Mouse (Mus musculus) heart, embryonic 10.5 days (tissue): ENCODE data around the gene Palld. TPM values are rescaled to one million over a fixed set of nuclear protein-coding genes. Genes with fewer than 3 reads are reported as not detected.

Experiments used
- DNase-seq: peaks from one replicate; pipeline ENCODE4 v3.0.0-alpha.2; 2017; ENCODE audit warnings: low spot score
- H3K27ac ChIP-seq: fragments of 300-500 bp; sonication (generic); 2 replicates; pipeline ENCODE4 v1.5.1; 2016; ENCODE audit warnings: mild to moderate bottlenecking
- H3K27me3 ChIP-seq: fragments of 300-500 bp; sonication (generic); 2 replicates; pipeline ENCODE4 v1.6.1; 2016; ENCODE audit warnings: mild to moderate bottlenecking; ENCODE audit not compliant: poor library complexity, insufficient read depth, severe bottlenecking
- H3K36me3 ChIP-seq: fragments of 300-500 bp; sonication (generic); 2 replicates; pipeline ENCODE4 v1.6.1; 2016; ENCODE audit warnings: mild to moderate bottlenecking, moderate library complexity
- H3K4me1 ChIP-seq: fragments of 300-500 bp; sonication (generic); 2 replicates; pipeline ENCODE4 v1.6.1; 2016; ENCODE audit warnings: mild to moderate bottlenecking
- H3K4me3 ChIP-seq: fragments of 300-500 bp; sonication (generic); 2 replicates; pipeline ENCODE4 v1.5.1; 2016; ENCODE audit warnings: mild to moderate bottlenecking, moderate library complexity
- H3K9me3 ChIP-seq: fragments of 300-500 bp; sonication (generic); 2 replicates; pipeline ENCODE4 v1.6.1; 2016; ENCODE audit warnings: mild to moderate bottlenecking, moderate library complexity
- WGBS: fragments of 180-500 bp; shearing (Covaris S2); methylation state at CpG from one replicate; pipeline ENCODE4 v1.1.7; 2016; 5-methylcytosine and 5-hydroxymethylcytosine counted together
- polyA plus RNA-seq: library from polyadenylated mRNA; unstranded; fragments of >200 nt; fragmentation: Nextera tagmentation; extraction: Ambion mirVana; gene quantifications from 2 replicates; pipeline ENCODE4 v1.2.1, GENCODE M21; 2016

Gene Palld
- polyA plus RNA-seq, 1 experiment from 2014 or later: 167 TPM

- DNase-seq: no peak
- 81% methylated on average over 4 of the region's 4 CpGs for WGBS
- H3K9me3 ChIP-seq: no peaks in the 10 kb centered on the region
- H3K27me3 ChIP-seq: no peaks in the 10 kb centered on the region
- H3K36me3 ChIP-seq: peaks cover 41% of the 10 kb centered on the region
- H3K4me1 ChIP-seq: peaks cover 28% of the 10 kb centered on the region
- H3K27ac ChIP-seq: no peak overlapping the region
- no peak overlapping the region for H3K4me3 ChIP-seq
Measured at GRCm38 (mm10) chr8:61684280-61684939, 218.1 kb downstream of the Palld start.

GRCm38 (mm10) chr8:61682902-61683301 lies 219.6 kb downstream of the Palld start:
- H3K27ac ChIP-seq: no peak overlapping the region
- H3K27me3 ChIP-seq: no peaks in the 10 kb centered on the region
- DNase-seq: no peak
- 27% methylated on average over 2 of the region's 2 CpGs for WGBS
- H3K4me1 ChIP-seq: peaks cover 28% of the 10 kb centered on the region
- peaks cover 43% of the 10 kb centered on the region for H3K36me3 ChIP-seq
- H3K4me3 ChIP-seq: no peak overlapping the region
- H3K9me3 ChIP-seq: no peaks in the 10 kb centered on the region

GRCm38 (mm10) chr8:61681217-61681616 lies 221.3 kb downstream of the Palld start:
- no peaks in the 10 kb centered on the region for H3K27me3 ChIP-seq
- no peak for DNase-seq
- 24% methylated on average over 3 of the region's 3 CpGs for WGBS
- H3K4me3 ChIP-seq: no peak overlapping the region
- peaks cover 34% of the 10 kb centered on the region for H3K4me1 ChIP-seq
- peaks cover 38% of the 10 kb centered on the region for H3K36me3 ChIP-seq
- H3K9me3 ChIP-seq: no peaks in the 10 kb centered on the region
- H3K27ac ChIP-seq: 0 out of 2 replicates have a peak overlapping the region, but pooled peaks have one; percentile 59

GRCm38 (mm10) chr8:61677227-61677626 lies 225.3 kb downstream of the Palld start:
- no peaks in the 10 kb centered on the region for H3K9me3 ChIP-seq
- no peak overlapping the region for H3K27ac ChIP-seq
- H3K4me3 ChIP-seq: no peak overlapping the region
- H3K4me1 ChIP-seq: peaks cover 36% of the 10 kb centered on the region
- no peak for DNase-seq
- 72% methylated on average over 5 of the region's 5 CpGs for WGBS
- no peaks in the 10 kb centered on the region for H3K27me3 ChIP-seq
- peaks cover 12% of the 10 kb centered on the region for H3K36me3 ChIP-seq

GRCm38 (mm10) chr8:61671151-61671550 lies 231.3 kb downstream of the Palld start:
- peaks cover 9% of the 10 kb centered on the region for H3K36me3 ChIP-seq
- no peak for DNase-seq
- H3K4me3 ChIP-seq: no peak overlapping the region
- no peaks in the 10 kb centered on the region for H3K9me3 ChIP-seq
- no peaks in the 10 kb centered on the region for H3K27me3 ChIP-seq
- H3K27ac ChIP-seq: no peak overlapping the region; the same call in 1 of the 2 replicates
- peaks cover 47% of the 10 kb centered on the region for H3K4me1 ChIP-seq

GRCm38 (mm10) chr8:61670376-61670775 lies 232.1 kb downstream of the Palld start:
- DNase-seq: no peak
- Histone ChIP-seq H3K4me1 (peaks cover 55% of the 10 kb centered on the region), H3K27ac (no peak overlapping the region; the same call in 1 of the 2 replicates)

GRCm38 (mm10) chr8:61666919-61667318 lies 235.6 kb downstream of the Palld start:
- H3K36me3 ChIP-seq: peaks cover 17% of the 10 kb centered on the region; the same call in 1 of the 2 replicates
- H3K27ac ChIP-seq: no peak overlapping the region
- no peaks in the 10 kb centered on the region for H3K9me3 ChIP-seq
- H3K4me1 ChIP-seq: peaks cover 43% of the 10 kb centered on the region
- H3K4me3 ChIP-seq: no peak overlapping the region
- 49% methylated on average over 6 of the region's 6 CpGs for WGBS
- no peaks in the 10 kb centered on the region for H3K27me3 ChIP-seq
- DNase-seq: no peak

More at GRCm38 (mm10) chr8:61670376-61670775, 232.1 kb downstream of the Palld start:
- 44% methylated on average over 4 of the region's 4 CpGs for WGBS
- H3K27me3 ChIP-seq: no peaks in the 10 kb centered on the region
- no peaks in the 10 kb centered on the region for H3K9me3 ChIP-seq
- H3K36me3 ChIP-seq: peaks cover 5% of the 10 kb centered on the region; the same call in 1 of the 2 replicates
- no peak overlapping the region for H3K4me3 ChIP-seq

GRCm38 (mm10) chr8:61665021-61665420 lies 237.5 kb downstream of the Palld start:
- Histone ChIP-seq H3K27me3 (no peaks in the 10 kb centered on the region), H3K27ac (no peak overlapping the region), H3K9me3 (no peaks in the 10 kb centered on the region), H3K4me3 (no peak overlapping the region), H3K36me3 (peaks cover 31% of the 10 kb centered on the region; the same call in 1 of the 2 replicates), H3K4me1 (peaks cover 24% of the 10 kb centered on the region)
- 30% methylated on average over 8 of the region's 8 CpGs for WGBS
- DNase-seq: no peak

- Histone ChIP-seq H3K27me3 (no peaks in the 10 kb centered on the region), H3K4me3 (no peak overlapping the region), H3K4me1 (peaks cover 24% of the 10 kb centered on the region), H3K27ac (no peak overlapping the region), H3K36me3 (peaks cover 31% of the 10 kb centered on the region; the same call in 1 of the 2 replicates), H3K9me3 (no peaks in the 10 kb centered on the region)
- WGBS: 91% methylated on average over 6 of the region's 6 CpGs
- no peak for DNase-seq
Measured at GRCm38 (mm10) chr8:61664162-61664561, 238.3 kb downstream of the Palld start.

- 88% methylated on average over 4 of the region's 4 CpGs for WGBS
- Histone ChIP-seq H3K27me3 (no peaks in the 10 kb centered on the region), H3K27ac (no peak overlapping the region), H3K4me3 (no peak overlapping the region), H3K9me3 (no peaks in the 10 kb centered on the region), H3K4me1 (peaks cover 24% of the 10 kb centered on the region), H3K36me3 (peaks cover 33% of the 10 kb centered on the region; the same call in 1 of the 2 replicates)
- DNase-seq: no peak
Measured at GRCm38 (mm10) chr8:61662829-61663228, 239.7 kb downstream of the Palld start.

- Histone ChIP-seq H3K4me3 (no peak overlapping the region), H3K27me3 (no peaks in the 10 kb centered on the region), H3K36me3 (peaks cover 28% of the 10 kb centered on the region; the same call in 1 of the 2 replicates), H3K9me3 (no peaks in the 10 kb centered on the region), H3K27ac (no peak overlapping the region), H3K4me1 (peaks cover 17% of the 10 kb centered on the region)
- no peak for DNase-seq
- 84% methylated on average over 5 of the region's 5 CpGs for WGBS
Measured at GRCm38 (mm10) chr8:61661611-61662010, 240.9 kb downstream of the Palld start.

GRCm38 (mm10) chr8:61660961-61661360 lies 241.5 kb downstream of the Palld start:
- no peak overlapping the region for H3K4me3 ChIP-seq
- peaks cover 30% of the 10 kb centered on the region; the same call in 1 of the 2 replicates for H3K36me3 ChIP-seq
- H3K27ac ChIP-seq: no peak overlapping the region
- no peaks in the 10 kb centered on the region for H3K9me3 ChIP-seq
- 80% methylated on average over 5 of the region's 5 CpGs for WGBS
- no peaks in the 10 kb centered on the region for H3K27me3 ChIP-seq
- DNase-seq: no peak
- H3K4me1 ChIP-seq: peaks cover 15% of the 10 kb centered on the region

GRCm38 (mm10) chr8:61651955-61652354 lies 250.5 kb downstream of the Palld start:
- no peak overlapping the region for H3K4me3 ChIP-seq
- H3K9me3 ChIP-seq: no peaks in the 10 kb centered on the region
- peaks cover 16% of the 10 kb centered on the region; the same call in 1 of the 2 replicates for H3K4me1 ChIP-seq
- no peak for DNase-seq
- H3K27ac ChIP-seq: no peak overlapping the region
- 72% methylated on average over 6 of the region's 6 CpGs for WGBS
- peaks cover 2% of the 10 kb centered on the region; the same call in 1 of the 2 replicates for H3K36me3 ChIP-seq
- H3K27me3 ChIP-seq: no peaks in the 10 kb centered on the region
